Mouse (Mus musculus) liver, embryonic 11.5 days (tissue): ENCODE measurements around the gene Immp2l. TPM values are rescaled to one million over a fixed set of nuclear protein-coding genes. Genes with fewer than 3 reads are reported as not detected.
A peak's percentile ranks its signal among the peaks of the same experiment; 100 is the strongest.

Source experiments
- ATAC-seq: fragments of 200-750 bp; cut with Nextera tagmentation; replicated peaks from 2 replicates; pipeline ENCODE4 v1.8.0; 2017; ENCODE audit warnings: moderate number of reproducible peaks, mild to moderate bottlenecking, moderate TSS enrichment, moderate library complexity; ENCODE audit not compliant: low FRiP score
- DNase-seq: peaks from one replicate; pipeline ENCODE4 v3.0.0-alpha.2; 2017; ENCODE audit warnings: low spot score
- H3K27ac ChIP-seq: fragments of 300-500 bp; sonication (generic); 2 replicates; pipeline ENCODE4 v1.5.1; 2014; ENCODE audit warnings: mild to moderate bottlenecking, low read depth, low read length, control low read depth
- H3K27me3 ChIP-seq: fragments of 300-500 bp; sonication (generic); replicated peaks from 2 replicates; pipeline ENCODE4 v1.6.1; 2014; ENCODE audit warnings: low read length, mixed read lengths; ENCODE audit not compliant: control insufficient read depth, insufficient read depth
- H3K36me3 ChIP-seq: fragments of 300-500 bp; sonication (generic); 2 replicates; pipeline ENCODE4 v1.6.1; 2014; ENCODE audit warnings: mild to moderate bottlenecking, low read length, moderate library complexity, mixed read lengths; ENCODE audit not compliant: control insufficient read depth, insufficient read depth
- H3K4me1 ChIP-seq: fragments of 300-500 bp; sonication (generic); replicated peaks from 2 replicates; pipeline ENCODE4 v1.6.1; 2014; ENCODE audit warnings: low read length, mixed read lengths; ENCODE audit not compliant: control insufficient read depth, insufficient read depth
- H3K4me2 ChIP-seq: fragments of 300-500 bp; sonication (generic); 2 replicates; pipeline ENCODE4 v1.6.1; 2014; ENCODE audit warnings: mild to moderate bottlenecking, control low read depth, moderate library complexity
- H3K4me3 ChIP-seq: fragments of 300-500 bp; sonication (generic); 2 replicates; pipeline ENCODE4 v1.5.1; 2014; ENCODE audit warnings: low read depth, low read length, control low read depth
- H3K9ac ChIP-seq: fragments of 300-500 bp; sonication (generic); 2 replicates; pipeline ENCODE4 v1.6.1; 2014; ENCODE audit warnings: low read depth, low read length, control low read depth
- H3K9me3 ChIP-seq: fragments of 300-500 bp; sonication (generic); 2 replicates; pipeline ENCODE4 v1.6.1; 2016; ENCODE audit warnings: low read length, inconsistent platforms, mixed read lengths; ENCODE audit not compliant: control insufficient read depth
- WGBS: fragments of 180-500 bp; shearing (Covaris S2); extraction: QIAGEN DNeasy Blood & Tissue Kit; methylation state at CpG from one replicate; pipeline ENCODE4 v1.1.7; 2014; 5-methylcytosine and 5-hydroxymethylcytosine counted together
- polyA plus RNA-seq: library from polyadenylated mRNA; unstranded; fragments of >200 nt; fragmentation: Nextera tagmentation; extraction: Ambion mirVana; gene quantifications from 2 replicates; pipeline ENCODE4 v1.2.1, GENCODE M21; 2014

Gene Immp2l
- polyA plus RNA-seq, 1 experiment from 2014 or later = 15.6 TPM

DNA sequence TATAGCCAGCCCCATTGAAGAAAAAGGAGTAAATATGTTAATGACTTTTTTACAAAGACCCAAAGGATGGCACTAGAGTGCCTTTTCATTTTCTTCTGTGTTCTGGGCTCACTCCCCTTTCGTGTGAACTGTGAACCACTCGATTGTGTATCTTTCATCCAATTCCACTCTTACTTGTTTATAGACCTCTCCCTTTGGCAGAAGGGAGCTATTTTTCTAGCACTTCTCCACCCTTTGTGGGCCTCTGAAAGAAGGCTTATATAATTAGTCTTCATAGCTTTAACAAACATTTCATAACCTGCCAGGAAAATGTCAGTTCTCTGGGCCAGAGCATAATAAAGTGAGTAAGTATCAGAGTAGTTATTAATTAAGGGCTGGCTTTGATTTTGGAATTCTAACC, 327.4 kb downstream of the Immp2l start:
- no peaks in the 10 kb centered on the region for H3K36me3 ChIP-seq
- no peak overlapping the region for H3K4me2 ChIP-seq
- DNase-seq (no peak), ATAC-seq (no peak)
- no peaks in the 10 kb centered on the region for H3K27me3 ChIP-seq
- no peak overlapping the region for H3K9ac ChIP-seq
- H3K9me3 ChIP-seq = no peaks in the 10 kb centered on the region
- H3K27ac ChIP-seq = no peak overlapping the region
- no peak overlapping the region for H3K4me3 ChIP-seq
- H3K4me1 ChIP-seq = no peaks in the 10 kb centered on the region
- WGBS = 69% methylated on average over 2 of the region's 2 CpGs

DNA sequence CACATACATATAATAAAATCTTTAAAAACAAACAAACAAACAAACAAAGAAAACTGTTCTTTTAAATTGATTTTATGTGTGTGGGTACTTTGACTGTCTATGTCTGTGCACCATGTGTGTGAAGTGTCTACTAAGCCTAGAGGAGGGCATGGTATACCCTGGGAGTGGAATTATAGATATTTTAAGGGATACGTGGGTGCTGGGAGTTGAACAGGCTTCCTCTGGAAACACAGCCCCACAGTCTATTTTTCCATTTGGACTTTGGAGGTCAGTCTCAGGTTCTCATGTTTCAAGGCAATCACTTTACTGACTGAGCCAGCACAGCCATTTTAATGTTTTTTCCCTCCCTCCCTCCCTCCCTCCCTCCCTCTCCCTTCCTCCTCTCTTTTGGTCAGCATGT, 331.0 kb downstream of the Immp2l start:
- H3K4me2 ChIP-seq = no peak overlapping the region
- DNase-seq (no peak), ATAC-seq (no peak)
- no peaks in the 10 kb centered on the region for H3K9me3 ChIP-seq
- H3K9ac ChIP-seq = no peak overlapping the region
- no peaks in the 10 kb centered on the region for H3K4me1 ChIP-seq
- no peak overlapping the region for H3K4me3 ChIP-seq
- H3K36me3 ChIP-seq = no peaks in the 10 kb centered on the region
- 82% methylated on average over 1 of the region's 1 CpGs for WGBS
- H3K27me3 ChIP-seq = no peaks in the 10 kb centered on the region
- H3K27ac ChIP-seq = no peak overlapping the region

DNA sequence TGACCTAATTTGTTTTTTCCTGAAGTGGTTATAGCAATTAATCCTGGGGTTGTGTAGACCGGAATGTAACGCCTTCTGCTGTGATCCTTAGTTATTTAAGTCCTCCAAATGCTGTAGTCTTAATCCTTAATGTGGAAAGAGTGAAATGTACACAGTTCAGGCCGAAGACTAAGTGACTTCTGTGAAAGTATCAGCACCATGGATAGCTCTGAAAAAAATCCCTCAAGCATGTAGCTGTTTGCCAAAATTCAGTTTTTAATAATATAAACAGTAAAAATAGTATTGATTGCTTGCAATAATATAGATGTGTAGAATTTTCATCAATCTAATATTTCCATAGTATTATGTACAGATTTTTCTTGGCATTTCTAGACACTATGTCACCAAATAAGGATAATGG, 332.1 kb downstream of the Immp2l start:
- no peaks in the 10 kb centered on the region for H3K4me1 ChIP-seq
- DNase-seq (no peak), ATAC-seq (no peak)
- no peaks in the 10 kb centered on the region for H3K27me3 ChIP-seq
- H3K27ac ChIP-seq = no peak overlapping the region
- H3K9me3 ChIP-seq = no peaks in the 10 kb centered on the region
- no peak overlapping the region for H3K4me2 ChIP-seq
- no peak overlapping the region for H3K9ac ChIP-seq
- no peak overlapping the region for H3K4me3 ChIP-seq
- H3K36me3 ChIP-seq = no peaks in the 10 kb centered on the region
- 73% methylated on average over 3 of the region's 3 CpGs for WGBS

DNA sequence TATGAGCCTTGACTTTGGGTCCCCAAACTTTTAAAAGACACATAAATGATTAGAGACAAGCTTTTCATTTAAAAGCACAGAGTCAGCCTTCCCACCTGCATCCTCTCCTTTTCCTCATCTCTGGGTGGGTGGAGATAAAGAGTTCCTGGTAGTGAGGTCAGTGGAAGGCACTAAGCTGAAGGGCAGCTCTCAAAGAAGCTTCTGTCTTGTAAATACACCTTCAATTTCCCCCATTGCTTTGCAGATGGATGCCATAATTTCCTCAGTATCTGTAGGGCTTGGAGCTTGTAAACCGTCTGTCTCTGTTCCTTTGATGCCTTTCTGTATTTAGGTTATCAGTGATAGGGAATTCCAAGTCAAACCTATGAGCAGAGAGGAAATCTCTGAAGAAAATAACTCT, 362.8 kb downstream of the Immp2l start:
- H3K9ac ChIP-seq = no peak overlapping the region
- no peaks in the 10 kb centered on the region for H3K9me3 ChIP-seq
- DNase-seq = no peak
- H3K4me1 ChIP-seq = no peaks in the 10 kb centered on the region
- WGBS = 71% methylated on average over 1 of the region's 1 CpGs
- ATAC-seq = no peak
- no peak overlapping the region for H3K4me2 ChIP-seq
- H3K36me3 ChIP-seq = no peaks in the 10 kb centered on the region
- H3K27me3 ChIP-seq = no peaks in the 10 kb centered on the region
- no peak overlapping the region for H3K27ac ChIP-seq
- no peak overlapping the region for H3K4me3 ChIP-seq

DNA sequence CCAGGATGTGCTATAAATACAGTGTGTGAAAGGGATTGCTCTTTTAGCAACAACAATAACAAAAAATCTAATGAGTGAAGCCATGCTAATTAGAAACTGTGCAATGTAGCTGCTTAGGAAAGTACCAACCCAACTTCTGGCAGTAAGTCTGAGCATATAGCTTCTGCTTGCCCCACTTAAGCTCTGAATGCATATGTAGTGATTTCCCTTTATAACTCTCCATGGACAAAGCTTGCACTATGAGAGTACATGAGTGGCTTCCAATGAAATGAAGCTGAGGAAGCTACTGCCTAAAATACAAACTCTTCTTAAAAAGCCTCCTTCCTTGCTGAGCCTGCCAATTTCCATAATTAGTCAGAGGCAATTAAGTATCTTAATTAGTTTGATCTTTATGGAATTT, 370.3 kb downstream of the Immp2l start:
- ATAC-seq = no peak
- H3K9me3 ChIP-seq = no peaks in the 10 kb centered on the region
- no peaks in the 10 kb centered on the region for H3K36me3 ChIP-seq
- no peaks in the 10 kb centered on the region for H3K4me1 ChIP-seq
- no peak overlapping the region for H3K27ac ChIP-seq
- H3K4me2 ChIP-seq = no peak overlapping the region
- H3K27me3 ChIP-seq = no peaks in the 10 kb centered on the region
- DNase-seq = no peak
- H3K4me3 ChIP-seq = no peak overlapping the region
- H3K9ac ChIP-seq = no peak overlapping the region

DNA sequence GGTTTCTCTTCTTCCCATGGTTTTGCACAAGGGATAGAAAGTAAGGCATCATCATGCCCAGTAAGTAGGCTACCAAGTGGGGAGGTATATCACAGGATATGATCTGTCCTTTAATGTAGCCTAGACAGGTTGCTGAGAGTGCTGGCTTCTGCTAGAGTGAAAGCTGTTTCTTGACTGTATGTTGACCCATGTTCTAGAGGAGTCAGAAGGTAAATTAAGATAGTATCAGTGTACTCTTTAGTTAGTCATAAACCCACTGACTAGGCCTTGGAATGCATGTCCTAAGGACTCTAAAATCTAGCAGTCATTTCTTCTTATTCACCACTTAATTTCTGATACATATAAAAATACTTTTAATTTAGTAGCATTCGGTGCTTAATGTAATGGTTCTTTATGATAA, 377.2 kb downstream of the Immp2l start:
- no peak overlapping the region for H3K4me3 ChIP-seq
- H3K27me3 ChIP-seq = no peaks in the 10 kb centered on the region
- ATAC-seq = no peak
- no peak overlapping the region for H3K27ac ChIP-seq
- no peaks in the 10 kb centered on the region for H3K36me3 ChIP-seq
- DNase-seq = no peak
- no peak overlapping the region for H3K4me2 ChIP-seq
- H3K9ac ChIP-seq = no peak overlapping the region
- 89% methylated on average over 1 of the region's 1 CpGs for WGBS
- no peaks in the 10 kb centered on the region for H3K4me1 ChIP-seq
- H3K9me3 ChIP-seq = no peaks in the 10 kb centered on the region

DNA sequence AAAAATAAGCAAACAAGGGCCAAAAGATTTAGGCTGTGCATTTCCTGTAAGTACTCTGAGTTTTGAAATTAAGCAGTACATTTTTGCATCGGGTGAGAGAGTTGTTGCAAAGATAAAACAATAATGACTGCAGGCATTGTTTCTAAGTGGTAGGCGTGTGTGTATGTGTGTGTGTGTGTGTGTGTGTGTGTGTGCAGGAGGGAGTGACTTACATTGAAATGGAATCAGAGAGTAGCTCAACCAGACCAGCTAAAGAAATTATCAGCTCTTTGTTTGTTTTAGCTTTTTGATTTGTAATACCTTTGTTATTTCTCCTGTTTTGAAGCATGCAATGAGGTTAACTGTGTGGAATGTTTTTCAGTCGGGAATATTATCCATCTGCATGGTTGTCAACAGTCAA, 378.0 kb downstream of the Immp2l start:
- no peaks in the 10 kb centered on the region for H3K27me3 ChIP-seq
- no peak overlapping the region for H3K4me3 ChIP-seq
- H3K9me3 ChIP-seq = no peaks in the 10 kb centered on the region
- DNase-seq = no peak
- no peak overlapping the region for H3K9ac ChIP-seq
- WGBS = 71% methylated on average over 3 of the region's 3 CpGs
- no peak overlapping the region for H3K27ac ChIP-seq
- ATAC-seq = no peak
- H3K36me3 ChIP-seq = no peaks in the 10 kb centered on the region
- H3K4me2 ChIP-seq = no peak overlapping the region
- no peaks in the 10 kb centered on the region for H3K4me1 ChIP-seq

DNA sequence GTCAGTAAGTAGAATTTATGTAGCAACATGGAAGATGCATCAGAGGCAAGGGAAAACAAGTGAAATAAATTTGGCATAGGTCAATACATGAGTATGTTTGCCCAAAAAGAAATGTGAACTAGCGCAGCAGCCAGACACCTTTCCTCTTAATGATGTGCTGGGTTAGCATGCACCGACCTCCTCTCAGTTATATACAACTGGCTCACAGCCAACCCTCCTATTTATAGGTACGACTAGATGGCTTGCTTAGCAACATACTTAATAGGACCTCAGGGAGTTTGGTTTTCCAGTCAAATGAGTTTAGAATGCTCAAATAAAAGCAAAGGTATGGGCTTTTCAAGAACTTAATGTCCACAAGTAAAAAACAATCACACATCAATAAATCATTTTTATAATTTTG, 385.5 kb downstream of the Immp2l start:
- DNase-seq (no peak), ATAC-seq (no peak)
- no peak overlapping the region for H3K27ac ChIP-seq
- WGBS = 74% methylated on average over 3 of the region's 3 CpGs
- H3K9ac ChIP-seq = no peak overlapping the region
- H3K4me3 ChIP-seq = no peak overlapping the region
- H3K36me3 ChIP-seq = no peaks in the 10 kb centered on the region
- H3K9me3 ChIP-seq = no peaks in the 10 kb centered on the region
- no peak overlapping the region for H3K4me2 ChIP-seq
- no peaks in the 10 kb centered on the region for H3K27me3 ChIP-seq
- no peaks in the 10 kb centered on the region for H3K4me1 ChIP-seq

DNA sequence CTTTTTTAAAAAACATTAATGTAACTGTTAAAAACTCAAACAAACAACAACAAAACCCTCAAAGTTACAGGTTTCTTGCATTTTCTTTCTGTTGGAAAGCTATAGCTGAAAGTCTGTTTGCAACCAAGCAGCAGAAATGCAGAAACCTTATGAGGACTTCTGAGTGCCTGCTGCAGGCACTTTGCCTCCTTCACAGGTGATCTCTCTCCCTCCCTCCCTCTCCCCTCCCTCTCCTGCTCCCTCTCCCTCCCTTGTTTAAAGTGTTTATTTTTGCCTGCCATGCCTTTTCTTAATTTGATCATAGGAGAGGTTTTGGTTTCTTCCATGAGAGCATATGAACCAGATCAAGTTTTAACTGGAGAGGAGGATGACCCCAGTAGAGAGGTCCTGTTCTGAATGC, 392.7 kb downstream of the Immp2l start:
- Histone ChIP-seq H3K9me3 (no peaks in the 10 kb centered on the region), H3K27ac (peak overlapping the region; percentile 48; the same call in 1 of the 2 replicates)
- no peak for ATAC-seq

More for the DNA sequence above, 392.7 kb downstream of the Immp2l start:
- no peaks in the 10 kb centered on the region for H3K27me3 ChIP-seq
- DNase-seq = no peak
- H3K9ac ChIP-seq = no peak overlapping the region
- no peaks in the 10 kb centered on the region for H3K36me3 ChIP-seq
- H3K4me2 ChIP-seq = no peak overlapping the region
- no peak overlapping the region for H3K4me3 ChIP-seq
- no peaks in the 10 kb centered on the region for H3K4me1 ChIP-seq
